Mouse (Mus musculus): Measurements from ENCODE around the gene Pfdn4. TPM values are rescaled to one million over a fixed set of nuclear protein-coding genes. Genes with fewer than 3 reads are reported as not detected.

The Pfdn4 gene
- polyA plus RNA-seq, 1 experiment from 2014 or later: 128 TPM

DNA sequence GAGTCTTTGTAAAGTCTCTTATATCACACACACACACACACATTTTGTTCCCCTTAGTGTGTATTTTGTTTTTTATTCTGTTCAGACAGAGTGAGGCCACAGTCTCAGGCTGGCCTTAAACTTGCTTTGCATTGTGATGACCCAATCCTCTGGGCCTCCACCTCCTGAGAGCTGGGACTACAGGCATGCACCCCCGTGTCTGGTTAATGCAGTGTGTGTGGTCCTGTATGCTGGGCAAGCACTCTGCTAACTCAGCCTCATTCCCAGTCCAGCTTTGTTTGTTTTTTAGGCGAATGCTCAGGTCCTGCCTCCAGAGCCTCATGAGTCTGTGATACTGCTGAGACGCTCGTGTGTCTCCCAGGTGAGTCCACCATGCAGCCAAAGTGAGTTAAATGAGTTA, 51.8 kb downstream of the Pfdn4 start:
- Histone ChIP-seq H3K4me1 (ENCODE audit: control insufficient read depth, insufficient read depth, low read length) (peaks cover 4% of the 10 kb centered on the region), H3K9me3 (ENCODE audit: control insufficient read depth, low read length) (no peaks in the 10 kb centered on the region), H3K9ac (ENCODE audit: low read length) (no peak overlapping the region), H3K27me3 (ENCODE audit: control insufficient read depth, insufficient read depth, low read length) (no peaks in the 10 kb centered on the region), H3K36me3 (ENCODE audit: control insufficient read depth, insufficient read depth, low read length) (no peaks in the 10 kb centered on the region), H3K27ac (ENCODE audit: low read depth, low read length) (no peak overlapping the region), H3K4me3 (ENCODE audit: low read depth, low read length) (no peak overlapping the region), H3K4me2 (ENCODE audit: low read depth) (no peak overlapping the region)
- ATAC-seq (ENCODE audit: insufficient read depth, low FRiP score, low TSS enrichment) (no peak), DNase-seq (ENCODE audit: low spot score) (no peak)
- 21% methylated on average over 4 of the region's 4 CpGs for WGBS

DNA sequence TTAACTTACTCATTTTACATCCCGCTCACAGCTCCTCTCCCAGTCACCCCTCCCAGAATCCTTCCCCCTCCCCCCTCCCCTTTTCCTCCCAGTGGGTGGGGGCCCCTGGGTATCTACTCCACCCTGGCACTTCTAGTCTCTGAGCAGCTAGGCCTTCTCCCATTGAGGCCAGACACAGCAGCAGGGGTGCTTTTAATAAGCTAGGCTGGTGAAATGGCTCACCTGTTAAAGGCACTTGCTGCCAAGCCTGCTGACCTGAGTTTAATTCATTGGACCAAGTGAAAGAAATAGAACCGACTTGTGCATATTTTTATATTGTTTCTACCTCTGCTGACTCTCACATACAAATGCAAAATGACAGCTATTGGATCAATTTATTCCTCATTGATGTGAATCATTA, 52.9 kb downstream of the Pfdn4 start:
- Histone ChIP-seq H3K27me3 (ENCODE audit: control insufficient read depth, insufficient read depth, low read length) (no peaks in the 10 kb centered on the region), H3K4me1 (ENCODE audit: control insufficient read depth, insufficient read depth, low read length) (peaks cover 4% of the 10 kb centered on the region), H3K9me3 (ENCODE audit: control insufficient read depth, low read length) (no peaks in the 10 kb centered on the region), H3K9ac (ENCODE audit: low read length) (no peak overlapping the region), H3K4me2 (ENCODE audit: low read depth) (no peak overlapping the region), H3K36me3 (ENCODE audit: control insufficient read depth, insufficient read depth, low read length) (no peaks in the 10 kb centered on the region), H3K27ac (ENCODE audit: low read depth, low read length) (no peak overlapping the region), H3K4me3 (ENCODE audit: low read depth, low read length) (no peak overlapping the region)
- no peak for DNase-seq (ENCODE audit: low spot score)
- ATAC-seq (ENCODE audit: insufficient read depth, low FRiP score, low TSS enrichment): no peak
- 71% methylated on average over 2 of the region's 2 CpGs for WGBS

DNA sequence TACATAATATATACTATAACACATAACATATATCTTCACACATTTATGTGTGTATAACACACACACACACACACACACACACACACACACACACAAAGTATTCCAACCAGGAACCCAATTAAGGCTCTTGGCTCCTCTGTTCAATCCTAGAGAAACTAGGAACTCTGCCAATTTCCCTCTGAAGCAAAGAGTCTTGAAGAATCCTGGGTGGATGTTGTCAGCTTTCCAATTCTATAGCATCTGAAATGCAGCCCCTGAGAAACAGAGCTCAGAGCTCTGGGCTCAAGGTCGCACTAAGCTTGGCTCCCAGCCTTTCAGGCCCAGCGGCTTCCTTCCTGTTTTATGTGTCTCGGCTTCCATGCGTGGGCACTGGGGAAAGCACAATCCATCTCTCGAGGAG, 54.0 kb downstream of the Pfdn4 start:
- 59% methylated on average over 5 of the region's 5 CpGs for WGBS
- Histone ChIP-seq H3K9me3 (ENCODE audit: control insufficient read depth, low read length) (no peaks in the 10 kb centered on the region), H3K4me1 (ENCODE audit: control insufficient read depth, insufficient read depth, low read length) (peaks cover 4% of the 10 kb centered on the region), H3K4me2 (ENCODE audit: low read depth) (no peak overlapping the region), H3K9ac (ENCODE audit: low read length) (no peak overlapping the region), H3K36me3 (ENCODE audit: control insufficient read depth, insufficient read depth, low read length) (no peaks in the 10 kb centered on the region), H3K4me3 (ENCODE audit: low read depth, low read length) (no peak overlapping the region), H3K27ac (ENCODE audit: low read depth, low read length) (no peak overlapping the region), H3K27me3 (ENCODE audit: control insufficient read depth, insufficient read depth, low read length) (no peaks in the 10 kb centered on the region)
- ATAC-seq (ENCODE audit: insufficient read depth, low FRiP score, low TSS enrichment): no peak
- no peak for DNase-seq (ENCODE audit: low spot score)

DNA sequence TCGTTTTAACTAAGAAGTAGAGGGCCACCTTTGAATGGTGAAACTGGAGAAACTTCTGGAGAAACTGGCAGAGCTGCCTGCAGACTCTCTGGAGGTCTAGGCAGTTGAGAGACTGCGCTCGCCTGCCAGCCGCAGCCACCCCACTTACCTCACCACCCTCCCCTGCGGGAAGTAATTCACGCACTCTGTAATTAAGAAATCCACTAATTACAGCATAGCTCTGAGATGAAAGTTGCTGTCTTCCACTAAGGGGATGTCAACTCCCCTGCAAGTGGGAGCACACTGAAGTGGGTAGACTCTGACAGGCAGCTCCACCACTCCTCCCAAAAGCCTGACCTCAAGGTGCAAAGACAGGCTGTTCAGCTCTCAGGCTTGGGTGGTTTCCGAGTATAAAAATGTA, 55.9 kb downstream of the Pfdn4 start:
- no peak for DNase-seq (ENCODE audit: low spot score)
- Histone ChIP-seq H3K4me2 (ENCODE audit: low read depth) (no peak overlapping the region), H3K9ac (ENCODE audit: low read length) (no peak overlapping the region), H3K9me3 (ENCODE audit: control insufficient read depth, low read length) (no peaks in the 10 kb centered on the region), H3K27me3 (ENCODE audit: control insufficient read depth, insufficient read depth, low read length) (no peaks in the 10 kb centered on the region), H3K27ac (ENCODE audit: low read depth, low read length) (no peak overlapping the region), H3K4me1 (ENCODE audit: control insufficient read depth, insufficient read depth, low read length) (peaks cover 9% of the 10 kb centered on the region), H3K36me3 (ENCODE audit: control insufficient read depth, insufficient read depth, low read length) (no peaks in the 10 kb centered on the region), H3K4me3 (ENCODE audit: low read depth, low read length) (no peak overlapping the region)
- no peak for ATAC-seq (ENCODE audit: insufficient read depth, low FRiP score, low TSS enrichment)
- 54% methylated on average over 7 of the region's 7 CpGs for WGBS

DNA sequence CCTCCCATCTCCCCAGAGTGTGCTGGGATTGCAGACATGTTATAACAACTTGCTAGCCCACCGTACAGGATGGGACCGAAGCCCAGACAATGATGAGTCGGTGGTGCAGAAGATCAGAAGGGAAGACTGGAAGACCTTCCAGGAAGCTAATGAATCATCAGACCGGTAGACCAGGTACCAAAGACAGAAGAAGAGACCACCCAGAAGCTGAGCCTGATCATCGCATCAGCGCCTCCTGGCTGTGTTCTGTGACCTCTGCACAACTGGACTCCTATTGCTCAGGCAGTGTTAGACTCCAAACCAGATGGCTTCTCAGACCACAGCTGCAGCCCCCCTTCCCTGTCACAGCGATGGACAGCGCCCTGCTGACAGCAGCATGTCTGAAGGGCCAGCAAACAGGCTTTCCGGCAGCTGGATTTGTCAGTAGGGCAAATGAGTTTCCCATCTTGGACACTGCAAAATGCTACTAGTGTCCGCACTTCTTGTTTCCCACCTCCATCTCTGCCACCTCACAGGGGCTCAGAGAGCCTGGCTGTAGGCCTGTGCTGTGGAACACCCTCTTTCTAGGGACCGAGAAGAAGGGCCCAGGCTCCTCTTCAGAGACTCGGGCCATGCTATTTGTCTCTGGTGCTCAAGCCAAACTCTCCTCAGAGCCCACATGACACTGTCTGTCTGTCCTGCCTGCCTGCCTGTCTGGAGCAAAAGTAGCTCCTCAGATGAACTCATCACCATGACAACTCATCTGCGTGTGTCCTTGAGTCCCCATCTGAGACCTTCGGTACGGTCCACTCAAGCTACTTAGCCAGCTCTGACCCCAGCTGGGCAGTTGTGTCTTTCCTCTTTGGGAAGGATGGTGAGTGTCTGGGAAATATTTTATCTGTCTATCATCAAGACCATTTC, 68.0 kb downstream of the Pfdn4 start:
- no peaks in the 10 kb centered on the region for H3K27me3 ChIP-seq (ENCODE audit: control insufficient read depth, insufficient read depth, low read length)
- WGBS: 64% methylated on average over 15 of the region's 15 CpGs
- no peak overlapping the region for H3K4me3 ChIP-seq (ENCODE audit: low read depth, low read length)
- H3K27ac ChIP-seq (ENCODE audit: low read depth, low read length): no peak overlapping the region
- ATAC-seq (ENCODE audit: insufficient read depth, low FRiP score, low TSS enrichment) (no peak), DNase-seq (ENCODE audit: low spot score) (no peak)
- H3K9ac ChIP-seq (ENCODE audit: low read length): no peak overlapping the region
- H3K36me3 ChIP-seq (ENCODE audit: control insufficient read depth, insufficient read depth, low read length): no peaks in the 10 kb centered on the region
- H3K4me1 ChIP-seq (ENCODE audit: control insufficient read depth, insufficient read depth, low read length): no peaks in the 10 kb centered on the region
- H3K9me3 ChIP-seq (ENCODE audit: control insufficient read depth, low read length): no peaks in the 10 kb centered on the region
- H3K4me2 ChIP-seq (ENCODE audit: low read depth): no peak overlapping the region

DNA sequence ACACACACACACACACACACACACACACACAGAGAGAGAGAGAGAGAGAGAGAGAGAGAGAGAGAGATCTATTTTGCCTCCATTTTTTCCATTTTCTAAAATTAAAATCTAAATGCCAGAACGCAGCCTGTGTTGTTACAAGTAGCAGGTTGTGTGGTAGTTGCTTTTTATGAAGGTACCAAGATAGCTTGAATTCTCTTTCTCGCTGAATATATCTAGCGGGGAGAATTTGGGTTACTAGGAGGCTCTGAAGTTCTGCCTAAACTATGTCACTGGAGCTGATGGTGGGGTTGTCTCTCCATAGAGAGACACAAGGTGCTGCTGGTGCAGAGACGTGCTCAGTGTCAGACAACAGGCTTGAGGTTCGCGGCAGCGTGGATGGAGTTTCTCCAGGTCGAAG, 68.8 kb downstream of the Pfdn4 start:
- no peaks in the 10 kb centered on the region for H3K4me1 ChIP-seq (ENCODE audit: control insufficient read depth, insufficient read depth, low read length)
- H3K4me3 ChIP-seq (ENCODE audit: low read depth, low read length): no peak overlapping the region
- no peak overlapping the region for H3K9ac ChIP-seq (ENCODE audit: low read length)
- H3K27ac ChIP-seq (ENCODE audit: low read depth, low read length): no peak overlapping the region
- no peak for DNase-seq (ENCODE audit: low spot score)
- H3K4me2 ChIP-seq (ENCODE audit: low read depth): no peak overlapping the region
- no peak for ATAC-seq (ENCODE audit: insufficient read depth, low FRiP score, low TSS enrichment)
- H3K9me3 ChIP-seq (ENCODE audit: control insufficient read depth, low read length): no peaks in the 10 kb centered on the region
- no peaks in the 10 kb centered on the region for H3K36me3 ChIP-seq (ENCODE audit: control insufficient read depth, insufficient read depth, low read length)
- 86% methylated on average over 8 of the region's 8 CpGs for WGBS
- H3K27me3 ChIP-seq (ENCODE audit: control insufficient read depth, insufficient read depth, low read length): no peaks in the 10 kb centered on the region

Other genes starting within 250 kb of the Pfdn4 start
- gene Bcas1, start 68.6 kb upstream of the Pfdn4 start, polyA plus RNA-seq (2014; fragmentation: Nextera tagmentation; extraction: Ambion mirVana): 1.0 and 1.2 TPM in 2 replicates
- gene Cyp24a1, start 717 bp downstream of the Pfdn4 start, polyA plus RNA-seq (2014; fragmentation: Nextera tagmentation; extraction: Ambion mirVana): not detected in 2 replicates
- not detected in 2 replicates for gene 4930470P17Rik, start 105.6 kb downstream of the Pfdn4 start, polyA plus RNA-seq (2014; fragmentation: Nextera tagmentation; extraction: Ambion mirVana)
- 18.8 and 23.5 TPM in 2 replicates for gene Dok5, start 235.4 kb downstream of the Pfdn4 start, polyA plus RNA-seq (2014; fragmentation: Nextera tagmentation; extraction: Ambion mirVana)

Data from neural tube, embryonic 11.5 days (tissue).